Mouse (Mus musculus) 416B (cell line): ENCODE measurements around the gene Kdsr.

Experiments used
- DNase-seq: peaks from one replicate; pipeline ENCODE4 v3.0.0; 2011; ENCODE audit warnings: low read depth

Gene Kdsr

GRCm38 (mm10) chr1:106759572-106760435, at the start of gene Kdsr:
Kdsr (minus strand) TSS chr1:106759727.
- DNase-seq, result peak; percentile 97

GRCm38 (mm10) chr1:106799931-106800330, 40.4 kb upstream of the Kdsr start:
- DNase-seq, result peak; percentile 45

- DNase-seq, result no peak
Measured at GRCm38 (mm10) chr1:106799406-106799805, 39.9 kb upstream of the Kdsr start.

GRCm38 (mm10) chr1:106796987-106797779, 37.7 kb upstream of the Kdsr start:
- DNase-seq, result peak; percentile 33

- DNase-seq, result peak; percentile 98
Measured at GRCm38 (mm10) chr1:106796542-106796924, 37.0 kb upstream of the Kdsr start, which contains the start of gene Vps4b. Vps4b (minus strand) TSS chr1:106796728.

GRCm38 (mm10) chr1:106795634-106796541, 36.4 kb upstream of the Kdsr start:
- DNase-seq, result peak; percentile 31

GRCm38 (mm10) chr1:106774896-106775295, 15.4 kb upstream of the Kdsr start:
- DNase-seq, result no peak

- DNase-seq, result no peak
Measured at GRCm38 (mm10) chr1:106774092-106774491, 14.6 kb upstream of the Kdsr start.

- no peak for DNase-seq
Measured at GRCm38 (mm10) chr1:106768773-106769172, 9.2 kb upstream of the Kdsr start.

- DNase-seq, result no peak
Measured at GRCm38 (mm10) chr1:106765771-106766170, 6.2 kb upstream of the Kdsr start.

- DNase-seq, result no peak
Measured at GRCm38 (mm10) chr1:106764846-106765245, 5.3 kb upstream of the Kdsr start.

GRCm38 (mm10) chr1:106764281-106764680, 4.8 kb upstream of the Kdsr start:
- no peak for DNase-seq

- DNase-seq, result no peak
Measured at GRCm38 (mm10) chr1:106760750-106761149, 1.2 kb upstream of the Kdsr start.

GRCm38 (mm10) chr1:106758734-106759571, 574 bp downstream of the Kdsr start:
- peak; percentile 80 for DNase-seq

- no peak for DNase-seq
Measured at GRCm38 (mm10) chr1:106756633-106757032, 2.9 kb downstream of the Kdsr start.

- peak; percentile 36 for DNase-seq
Measured at GRCm38 (mm10) chr1:106752013-106752412, 7.5 kb downstream of the Kdsr start.

GRCm38 (mm10) chr1:106750656-106751055, 8.9 kb downstream of the Kdsr start:
- DNase-seq, result no peak

GRCm38 (mm10) chr1:106748555-106749315, 10.8 kb downstream of the Kdsr start:
- DNase-seq, result no peak

GRCm38 (mm10) chr1:106742980-106743379, 16.5 kb downstream of the Kdsr start:
- DNase-seq, result no peak

- no peak for DNase-seq
Measured at GRCm38 (mm10) chr1:106740735-106741134, 18.8 kb downstream of the Kdsr start.
